Mouse (Mus musculus) midbrain, embryonic 11.5 days (tissue): ENCODE measurements around the gene Scly. TPM values are rescaled to one million over a fixed set of nuclear protein-coding genes. Genes with fewer than 3 reads are reported as not detected.

Experiments used
- ATAC-seq: fragments of 200-750 bp; cut with Nextera tagmentation; 2 replicates; pipeline ENCODE4 v1.8.0; 2017; ENCODE audit warnings: moderate TSS enrichment, moderate library complexity; ENCODE audit not compliant: low FRiP score
- DNase-seq: peaks from one replicate; pipeline ENCODE4 v3.0.0; 2015; ENCODE audit warnings: low spot score; ENCODE audit errors: missing footprints
- H3K27ac ChIP-seq: fragments of 300-500 bp; sonication (generic); 2 replicates; pipeline ENCODE4 v1.5.1; 2014; ENCODE audit warnings: low read depth, low read length
- H3K27me3 ChIP-seq: fragments of 300-500 bp; sonication (generic); 2 replicates; pipeline ENCODE4 v1.6.1; 2014; ENCODE audit warnings: mild to moderate bottlenecking, low read length, moderate library complexity, mixed read lengths; ENCODE audit not compliant: control insufficient read depth, insufficient read depth
- H3K36me3 ChIP-seq: fragments of 300-500 bp; sonication (generic); 2 replicates; pipeline ENCODE4 v1.6.1; 2014; ENCODE audit warnings: mild to moderate bottlenecking, low read length, moderate library complexity, mixed read lengths; ENCODE audit not compliant: control insufficient read depth, insufficient read depth
- H3K4me1 ChIP-seq: fragments of 300-500 bp; sonication (generic); 2 replicates; pipeline ENCODE4 v1.6.1; 2014; ENCODE audit warnings: low read length; ENCODE audit not compliant: control insufficient read depth, insufficient read depth
- H3K4me2 ChIP-seq: fragments of 300-500 bp; sonication (generic); 2 replicates; pipeline ENCODE4 v1.6.1; 2014; ENCODE audit warnings: mild to moderate bottlenecking, moderate library complexity
- H3K4me3 ChIP-seq: fragments of 300-500 bp; sonication (generic); 2 replicates; pipeline ENCODE4 v1.5.1; 2014; ENCODE audit warnings: low read depth, low read length
- H3K9ac ChIP-seq: fragments of 300-500 bp; sonication (generic); 2 replicates; pipeline ENCODE4 v1.6.1; 2014; ENCODE audit warnings: low read length
- H3K9me3 ChIP-seq: fragments of 300-500 bp; sonication (generic); 2 replicates; pipeline ENCODE4 v1.6.1; 2016; ENCODE audit warnings: low read length; ENCODE audit not compliant: control insufficient read depth
- WGBS: fragments of 180-500 bp; shearing (Covaris S2); extraction: QIAGEN DNeasy Blood & Tissue Kit; methylation state at CpG from one replicate; pipeline ENCODE4 v1.1.7; 2014; 5-methylcytosine and 5-hydroxymethylcytosine counted together
- polyA plus RNA-seq: library from polyadenylated mRNA; unstranded; fragments of >200 nt; fragmentation: Nextera tagmentation; extraction: Ambion mirVana; gene quantifications from 2 replicates; pipeline ENCODE4 v1.2.1, GENCODE M21; 2014

The Scly gene
- polyA plus RNA-seq: 10.1 and 11.0 TPM in 2 replicates

GRCm38 (mm10) chr1:91297799-91298744, at the start of gene Scly:
TSS of gene Scly (plus strand) at chr1:91298338.
- no peaks in the 10 kb centered on the region for H3K27me3 ChIP-seq
- H3K36me3 ChIP-seq: no peaks in the 10 kb centered on the region
- peaks cover 6% of the 10 kb centered on the region; the same call in 1 of the 2 replicates for H3K4me1 ChIP-seq
- peak within 1 kb of the TSS; percentile 83 for H3K4me3 ChIP-seq
- DNase-seq: peak; percentile 97
- H3K9me3 ChIP-seq: no peaks in the 10 kb centered on the region
- H3K27ac ChIP-seq: no peak within 1 kb of the TSS
- under 1% methylated on average over 63 of the region's 65 CpGs for WGBS
- H3K9ac ChIP-seq: peak within 1 kb of the TSS; percentile 76
- peak within 1 kb of the TSS; percentile 64 for H3K4me2 ChIP-seq
- peak; percentile 99 for ATAC-seq

GRCm38 (mm10) chr1:91248970-91249369, 49.2 kb upstream of the Scly start:
- H3K9me3 ChIP-seq: no peaks in the 10 kb centered on the region
- H3K4me2 ChIP-seq: peak overlapping the region; percentile 85; the same call in 1 of the 2 replicates
- DNase-seq (no peak), ATAC-seq (no peak)
- H3K4me1 ChIP-seq: peaks cover 11% of the 10 kb centered on the region
- no peak overlapping the region for H3K27ac ChIP-seq
- H3K4me3 ChIP-seq: peak overlapping the region; percentile 100
- WGBS: 46% methylated on average over 4 of the region's 4 CpGs
- no peaks in the 10 kb centered on the region for H3K27me3 ChIP-seq
- H3K36me3 ChIP-seq: no peaks in the 10 kb centered on the region
- peak overlapping the region; percentile 0; the same call in 1 of the 2 replicates for H3K9ac ChIP-seq

GRCm38 (mm10) chr1:91249564-91250414, 48.3 kb upstream of the Scly start, which contains the start of gene Ube2f:
TSS of gene Ube2f (plus strand) at chr1:91250304.
- Histone ChIP-seq H3K9ac (peak within 1 kb of the TSS; percentile 92), H3K4me2 (peak within 1 kb of the TSS; percentile 85), H3K36me3 (no peaks in the 10 kb centered on the region), H3K27me3 (no peaks in the 10 kb centered on the region), H3K27ac (peak within 1 kb of the TSS; percentile 76), H3K4me3 (peak within 1 kb of the TSS; percentile 100), H3K4me1 (peaks cover 11% of the 10 kb centered on the region), H3K9me3 (no peaks in the 10 kb centered on the region)
- ATAC-seq (peak; percentile 100), DNase-seq (peak; percentile 98)
- WGBS: under 1% methylated on average over 43 of the region's 43 CpGs

- under 1% methylated on average over 55 of the region's 70 CpGs for WGBS
- DNase-seq (peak; percentile 91), ATAC-seq (peak; percentile 62)
- Histone ChIP-seq H3K4me1 (peaks cover 11% of the 10 kb centered on the region), H3K9me3 (no peaks in the 10 kb centered on the region), H3K9ac (peak overlapping the region; percentile 92), H3K4me3 (peak overlapping the region; percentile 100), H3K27ac (peak overlapping the region; percentile 20; the same call in 1 of the 2 replicates), H3K36me3 (no peaks in the 10 kb centered on the region), H3K4me2 (peak overlapping the region; percentile 62), H3K27me3 (no peaks in the 10 kb centered on the region)
Measured at GRCm38 (mm10) chr1:91250415-91251147, 47.6 kb upstream of the Scly start.

- no peak for DNase-seq
- Histone ChIP-seq H3K4me1 (peaks cover 11% of the 10 kb centered on the region), H3K4me3 (peak overlapping the region; percentile 100), H3K4me2 (peak overlapping the region; percentile 62), H3K9me3 (no peaks in the 10 kb centered on the region), H3K27ac (no peak overlapping the region), H3K9ac (peak overlapping the region; percentile 92), H3K27me3 (no peaks in the 10 kb centered on the region), H3K36me3 (no peaks in the 10 kb centered on the region)
- ATAC-seq: no peak
- WGBS: 56% methylated on average over 5 of the region's 5 CpGs
Measured at GRCm38 (mm10) chr1:91251148-91251650, 46.9 kb upstream of the Scly start.

- no peak overlapping the region for H3K9ac ChIP-seq
- no peaks in the 10 kb centered on the region for H3K27me3 ChIP-seq
- no peak overlapping the region for H3K27ac ChIP-seq
- no peak for DNase-seq
- no peak for ATAC-seq
- H3K4me2 ChIP-seq: peak overlapping the region; percentile 62; the same call in 1 of the 2 replicates
- no peaks in the 10 kb centered on the region for H3K9me3 ChIP-seq
- no peak overlapping the region for H3K4me3 ChIP-seq
- no peaks in the 10 kb centered on the region for H3K36me3 ChIP-seq
- 64% methylated on average over 8 of the region's 8 CpGs for WGBS
- peaks cover 11% of the 10 kb centered on the region for H3K4me1 ChIP-seq
Measured at GRCm38 (mm10) chr1:91251927-91252326, 46.2 kb upstream of the Scly start.

GRCm38 (mm10) chr1:91257918-91258317, 40.2 kb upstream of the Scly start:
- Histone ChIP-seq H3K4me3 (no peak overlapping the region), H3K4me2 (no peak overlapping the region), H3K27me3 (no peaks in the 10 kb centered on the region), H3K4me1 (no peaks in the 10 kb centered on the region), H3K9ac (no peak overlapping the region), H3K27ac (no peak overlapping the region), H3K36me3 (no peaks in the 10 kb centered on the region), H3K9me3 (no peaks in the 10 kb centered on the region)
- DNase-seq (no peak), ATAC-seq (no peak)

- H3K36me3 ChIP-seq: no peaks in the 10 kb centered on the region
- no peak for DNase-seq
- no peak overlapping the region for H3K4me2 ChIP-seq
- no peak overlapping the region for H3K4me3 ChIP-seq
- no peak overlapping the region for H3K9ac ChIP-seq
- no peak overlapping the region for H3K27ac ChIP-seq
- no peak for ATAC-seq
- 96% methylated on average over 5 of the region's 5 CpGs for WGBS
- H3K27me3 ChIP-seq: no peaks in the 10 kb centered on the region
- H3K4me1 ChIP-seq: no peaks in the 10 kb centered on the region
- H3K9me3 ChIP-seq: no peaks in the 10 kb centered on the region
Measured at GRCm38 (mm10) chr1:91259794-91260193, 38.3 kb upstream of the Scly start.
